Mouse (Mus musculus): ENCODE data around the gene Nhsl1.
A peak's percentile ranks its signal among the peaks of the same experiment; 100 is the strongest.

Nhsl1 gene

GRCm38 (mm10) chr10:18394270-18394669 lies 75.5 kb downstream of the Nhsl1 start:
- no peak for DNase-seq (ENCODE audit: low spot score)

- DNase-seq (ENCODE audit: low spot score) = no peak
These were observed 81.4 kb downstream of the Nhsl1 start for GRCm38 (mm10) chr10:18400089-18400644.

- no peak for DNase-seq (ENCODE audit: low spot score)
These were observed 82.2 kb downstream of the Nhsl1 start for GRCm38 (mm10) chr10:18400998-18401397.

- no peak for DNase-seq (ENCODE audit: low spot score)
These were observed 85.2 kb downstream of the Nhsl1 start for GRCm38 (mm10) chr10:18403992-18404391.

GRCm38 (mm10) chr10:18404679-18405078 lies 85.9 kb downstream of the Nhsl1 start:
- no peak for DNase-seq (ENCODE audit: low spot score)

- peak; percentile 89 for DNase-seq (ENCODE audit: low spot score)
These were observed 88.5 kb downstream of the Nhsl1 start for GRCm38 (mm10) chr10:18407062-18407830.

GRCm38 (mm10) chr10:18408128-18408527 lies 89.3 kb downstream of the Nhsl1 start:
- no peak for DNase-seq (ENCODE audit: low spot score)

- DNase-seq (ENCODE audit: low spot score) = no peak
These were observed 89.8 kb downstream of the Nhsl1 start for GRCm38 (mm10) chr10:18408635-18409034.

- no peak for DNase-seq (ENCODE audit: low spot score)
These were observed 90.3 kb downstream of the Nhsl1 start for GRCm38 (mm10) chr10:18409068-18409467.

GRCm38 (mm10) chr10:18411266-18411665 lies 92.5 kb downstream of the Nhsl1 start:
- DNase-seq (ENCODE audit: low spot score) = peak; percentile 42

GRCm38 (mm10) chr10:18415946-18416345 lies 97.2 kb downstream of the Nhsl1 start:
- DNase-seq (ENCODE audit: low spot score) = no peak

- no peak for DNase-seq (ENCODE audit: low spot score)
These were observed 99.4 kb downstream of the Nhsl1 start for GRCm38 (mm10) chr10:18418160-18418559.

GRCm38 (mm10) chr10:18419508-18419907 lies 100.7 kb downstream of the Nhsl1 start:
- DNase-seq (ENCODE audit: low spot score) = no peak

GRCm38 (mm10) chr10:18420259-18421000 lies 101.6 kb downstream of the Nhsl1 start:
- DNase-seq (ENCODE audit: low spot score) = no peak

GRCm38 (mm10) chr10:18422968-18423367 lies 104.2 kb downstream of the Nhsl1 start:
- no peak for DNase-seq (ENCODE audit: low spot score)

- DNase-seq (ENCODE audit: low spot score) = no peak
These were observed 104.8 kb downstream of the Nhsl1 start for GRCm38 (mm10) chr10:18423557-18423956.

GRCm38 (mm10) chr10:18427866-18428265 lies 109.1 kb downstream of the Nhsl1 start:
- no peak for DNase-seq (ENCODE audit: low spot score)

GRCm38 (mm10) chr10:18429533-18429932 lies 110.7 kb downstream of the Nhsl1 start:
- no peak for DNase-seq (ENCODE audit: low spot score)

- no peak for DNase-seq (ENCODE audit: low spot score)
These were observed 111.4 kb downstream of the Nhsl1 start for GRCm38 (mm10) chr10:18430141-18430540.

- DNase-seq (ENCODE audit: low spot score) = peak; percentile 52
These were observed 112.2 kb downstream of the Nhsl1 start for GRCm38 (mm10) chr10:18430973-18431372.

GRCm38 (mm10) chr10:18431546-18431945 lies 112.8 kb downstream of the Nhsl1 start:
- DNase-seq (ENCODE audit: low spot score) = no peak

GRCm38 (mm10) chr10:18435454-18435853 lies 116.7 kb downstream of the Nhsl1 start:
- DNase-seq (ENCODE audit: low spot score) = no peak

GRCm38 (mm10) chr10:18435938-18436337 lies 117.2 kb downstream of the Nhsl1 start:
- DNase-seq (ENCODE audit: low spot score) = peak; percentile 39
